ENCODE assay signal across 30 mouse cellular contexts in genomic region chr8:119794689-119795088, GRCm38 (mm10). TPM values are rescaled to one million over a fixed set of nuclear protein-coding genes. Genes with fewer than 3 reads are reported as not detected.
DNase-seq lines count a peak whose midpoint lies in the region; ATAC-seq lines count a peak whose summit lies in the region.
"Had no signal": no experiment of that assay in that cellular context is flagged by ENCODE, and none has a peak within 500 bp of the region (broad histone marks: within the 10 kb centered on the region; RNA-seq: fewer than 3 reads in every experiment).

No protein-coding gene starts in this region.

- DNase-seq in forebrain, embryonic 10.5 days (ENCODE audit: extremely low spot score, low spot score) = no peak
- no peak for DNase-seq in forebrain, embryonic 11.5 days (ENCODE audit: low spot score)
- DNase-seq in midbrain, embryonic 10.5 days (ENCODE audit: low spot score) = no peak
- DNase-seq in embryonic facial prominence, embryonic 10.5 days (ENCODE audit: low spot score) = peak; percentile 67
- no peak for DNase-seq in spleen, adult 18-20 months
- DNase-seq: adrenal gland, adult 2 months; adrenal gland, postnatal 14 days; B cell, adult 2 months; cerebellum, adult 11 months; cerebellum, adult 2 months; cerebellum, adult 9-11 months; cerebellum, postnatal 25 days; gastrocnemius, postnatal 25 days; heart, adult 18-20 months; heart, postnatal 10 days; heart, postnatal 36 days had no signal

- no peaks in the 10 kb centered on the region for H3K36me3 ChIP-seq in forebrain, embryonic 10.5 days (replicated peaks)
- no peaks in the 10 kb centered on the region for H3K36me3 ChIP-seq in forebrain, embryonic 11.5 days (ENCODE audit: control insufficient read depth, insufficient read depth, low read length)
- no peaks in the 10 kb centered on the region for H3K36me3 ChIP-seq in kidney, embryonic 14.5 days (ENCODE audit: control insufficient read depth, insufficient read depth, low read length)
- no peaks in the 10 kb centered on the region for H3K36me3 ChIP-seq in kidney, embryonic 16.5 days (ENCODE audit: insufficient read depth, low read length)
- no peaks in the 10 kb centered on the region for H3K36me3 ChIP-seq in midbrain, embryonic 10.5 days
- no peaks in the 10 kb centered on the region for H3K36me3 ChIP-seq in midbrain, embryonic 13.5 days
- H3K36me3 ChIP-seq in embryonic facial prominence, embryonic 10.5 days (replicated peaks) = no peaks in the 10 kb centered on the region
- H3K36me3 ChIP-seq: forebrain, embryonic 12.5 days; forebrain, embryonic 15.5 days; G1E; heart, embryonic 12.5 days; heart, embryonic 15.5 days; hindbrain, embryonic 13.5 days had no signal

- H3K9ac ChIP-seq in forebrain, embryonic 11.5 days (ENCODE audit: low read length) = no peak overlapping the region
- H3K9ac ChIP-seq in kidney, embryonic 14.5 days (ENCODE audit: low read depth, low read length) = no peak overlapping the region
- H3K9ac ChIP-seq in kidney, embryonic 16.5 days (replicated peaks; ENCODE audit: low read length) = no peak overlapping the region
- no peak overlapping the region for H3K9ac ChIP-seq in midbrain, embryonic 13.5 days (replicated peaks)
- H3K9ac ChIP-seq: forebrain, embryonic 12.5 days; forebrain, embryonic 15.5 days; heart, embryonic 12.5 days; heart, embryonic 15.5 days; hindbrain, embryonic 13.5 days had no signal

- no peak for ATAC-seq in forebrain, embryonic 11.5 days (replicated peaks; ENCODE audit: low FRiP score)
- ATAC-seq in kidney, embryonic 14.5 days (ENCODE audit: low FRiP score, low TSS enrichment) = no peak
- ATAC-seq in kidney, embryonic 16.5 days (ENCODE audit: low FRiP score, low TSS enrichment) = no peak
- ATAC-seq in midbrain, embryonic 13.5 days = no peak
- ATAC-seq: forebrain, embryonic 15.5 days; hindbrain, embryonic 16.5 days; inflammation-experienced regulatory T-cells, adult 6 months; intestine, embryonic 16.5 days; Patski had no signal

- no peaks in the 10 kb centered on the region for H3K9me3 ChIP-seq in forebrain, embryonic 10.5 days
- H3K9me3 ChIP-seq in forebrain, embryonic 11.5 days (ENCODE audit: control insufficient read depth, low read length) = no peaks in the 10 kb centered on the region
- H3K9me3 ChIP-seq in kidney, embryonic 14.5 days (ENCODE audit: control insufficient read depth, low read length) = no peaks in the 10 kb centered on the region
- H3K9me3 ChIP-seq in kidney, embryonic 16.5 days (ENCODE audit: low read length) = no peaks in the 10 kb centered on the region
- no peaks in the 10 kb centered on the region for H3K9me3 ChIP-seq in midbrain, embryonic 10.5 days (replicated peaks)
- H3K9me3 ChIP-seq in midbrain, embryonic 13.5 days = no peaks in the 10 kb centered on the region
- H3K9me3 ChIP-seq in embryonic facial prominence, embryonic 10.5 days = no peaks in the 10 kb centered on the region
- H3K9me3 ChIP-seq: forebrain, embryonic 12.5 days; forebrain, embryonic 15.5 days; G1E; heart, embryonic 12.5 days; heart, embryonic 15.5 days; hindbrain, embryonic 13.5 days had no signal

- peaks cover 75% of the 10 kb centered on the region for H3K4me1 ChIP-seq in forebrain, embryonic 10.5 days
- peaks cover 25% of the 10 kb centered on the region for H3K4me1 ChIP-seq in forebrain, embryonic 11.5 days (replicated peaks; ENCODE audit: control insufficient read depth, insufficient read depth, low read length)
- peaks cover 24% of the 10 kb centered on the region for H3K4me1 ChIP-seq in kidney, embryonic 14.5 days (ENCODE audit: control insufficient read depth, insufficient read depth, low read length)
- H3K4me1 ChIP-seq in kidney, embryonic 16.5 days (ENCODE audit: insufficient read depth, low read length) = peaks cover 33% of the 10 kb centered on the region
- peaks cover 86% of the 10 kb centered on the region for H3K4me1 ChIP-seq in midbrain, embryonic 10.5 days
- H3K4me1 ChIP-seq in midbrain, embryonic 13.5 days (replicated peaks) = peaks cover 44% of the 10 kb centered on the region
- peaks cover 83% of the 10 kb centered on the region for H3K4me1 ChIP-seq in embryonic facial prominence, embryonic 10.5 days

- H3K27ac ChIP-seq in forebrain, embryonic 10.5 days = peak overlapping the region; percentile 8; the same call in 1 of the 2 replicates
- H3K27ac ChIP-seq in forebrain, embryonic 11.5 days (ENCODE audit: low read depth, low read length) = no peak overlapping the region
- peak overlapping the region; percentile 24; the same call in 1 of the 2 replicates for H3K27ac ChIP-seq in kidney, embryonic 14.5 days (ENCODE audit: low read depth, low read length)
- H3K27ac ChIP-seq in kidney, embryonic 16.5 days (ENCODE audit: low read length) = no peak overlapping the region
- H3K27ac ChIP-seq in midbrain, embryonic 10.5 days (replicated peaks) = peak overlapping the region; percentile 50; the same call in 1 of the 2 replicates
- no peak overlapping the region for H3K27ac ChIP-seq in midbrain, embryonic 13.5 days
- peak overlapping the region; percentile 3; the same call in 1 of the 2 replicates for H3K27ac ChIP-seq in embryonic facial prominence, embryonic 10.5 days (replicated peaks)
- H3K27ac ChIP-seq: forebrain, embryonic 12.5 days; forebrain, embryonic 15.5 days; heart, embryonic 15.5 days; hindbrain, embryonic 13.5 days had no signal

- no peak overlapping the region for H3K4me3 ChIP-seq in forebrain, embryonic 10.5 days
- H3K4me3 ChIP-seq in forebrain, embryonic 11.5 days (ENCODE audit: low read depth, low read length) = no peak overlapping the region
- H3K4me3 ChIP-seq in kidney, embryonic 14.5 days (ENCODE audit: low read length) = no peak overlapping the region
- H3K4me3 ChIP-seq in kidney, embryonic 16.5 days (ENCODE audit: low read length) = no peak overlapping the region
- no peak overlapping the region for H3K4me3 ChIP-seq in midbrain, embryonic 10.5 days
- H3K4me3 ChIP-seq in midbrain, embryonic 13.5 days (replicated peaks) = no peak overlapping the region
- H3K4me3 ChIP-seq in embryonic facial prominence, embryonic 10.5 days = no peak overlapping the region
- H3K4me3 ChIP-seq: forebrain, embryonic 12.5 days; forebrain, embryonic 15.5 days; heart, embryonic 12.5 days; heart, embryonic 15.5 days; hindbrain, embryonic 13.5 days had no signal

- H3K27me3 ChIP-seq in forebrain, embryonic 10.5 days (ENCODE audit: poor library complexity, severe bottlenecking) = no peaks in the 10 kb centered on the region
- H3K27me3 ChIP-seq in forebrain, embryonic 11.5 days (ENCODE audit: control insufficient read depth, insufficient read depth, low read length) = no peaks in the 10 kb centered on the region
- no peaks in the 10 kb centered on the region for H3K27me3 ChIP-seq in kidney, embryonic 14.5 days (ENCODE audit: control insufficient read depth, insufficient read depth, low read length)
- H3K27me3 ChIP-seq in kidney, embryonic 16.5 days (ENCODE audit: insufficient read depth, low read length) = no peaks in the 10 kb centered on the region
- 0 out of 2 replicates have a peak, but pooled peaks cover 1% of the 10 kb centered on the region for H3K27me3 ChIP-seq in midbrain, embryonic 10.5 days (ENCODE audit: low read depth, poor library complexity, severe bottlenecking)
- no peaks in the 10 kb centered on the region for H3K27me3 ChIP-seq in midbrain, embryonic 13.5 days
- no peaks in the 10 kb centered on the region for H3K27me3 ChIP-seq in embryonic facial prominence, embryonic 10.5 days (replicated peaks; ENCODE audit: low read depth, poor library complexity, severe bottlenecking)
- H3K27me3 ChIP-seq: CH12.LX; forebrain, embryonic 12.5 days; forebrain, embryonic 15.5 days; heart, embryonic 12.5 days; heart, embryonic 15.5 days; hindbrain, embryonic 13.5 days; Patski had no signal

- WGBS in forebrain, embryonic 10.5 days = 57% methylated on average over 7 of the region's 7 CpGs
- 50% methylated on average over 7 of the region's 7 CpGs for WGBS in forebrain, embryonic 11.5 days
- WGBS in kidney, embryonic 14.5 days = 35% methylated on average over 7 of the region's 7 CpGs
- 30% methylated on average over 7 of the region's 7 CpGs for WGBS in kidney, embryonic 16.5 days
- 51% methylated on average over 7 of the region's 7 CpGs for WGBS in midbrain, embryonic 10.5 days
- 45% methylated on average over 7 of the region's 7 CpGs for WGBS in midbrain, embryonic 13.5 days
- WGBS in embryonic facial prominence, embryonic 10.5 days = 43% methylated on average over 7 of the region's 7 CpGs

- H3K4me2 ChIP-seq in forebrain, embryonic 11.5 days (ENCODE audit: low read depth, low read length, severe bottlenecking) = no peak overlapping the region
- no peak overlapping the region for H3K4me2 ChIP-seq in kidney, embryonic 14.5 days (replicated peaks; ENCODE audit: low read depth, low read length)
- H3K4me2 ChIP-seq in kidney, embryonic 16.5 days (replicated peaks; ENCODE audit: low read depth, low read length) = no peak overlapping the region; the same call in 1 of the 2 replicates
- no peak overlapping the region for H3K4me2 ChIP-seq in midbrain, embryonic 13.5 days (replicated peaks)
- H3K4me2 ChIP-seq: forebrain, embryonic 12.5 days; forebrain, embryonic 15.5 days; heart, embryonic 12.5 days; heart, embryonic 15.5 days; hindbrain, embryonic 13.5 days had no signal

RNA-seq across cellular contexts. Expression of gene Tldc1, which starts 16.5 kb away (rescaled TPM):
- 16.7 and 17.3 TPM in 2 replicates for polyA plus RNA-seq in forebrain, embryonic 10.5 days (2016; fragmentation: Nextera tagmentation; extraction: Ambion mirVana)
- polyA plus RNA-seq in forebrain, embryonic 11.5 days (2014; fragmentation: Nextera tagmentation; extraction: Ambion mirVana) = 12.6 and 13.4 TPM in 2 replicates
- polyA plus RNA-seq in kidney, embryonic 14.5 days (2014; fragmentation: Nextera tagmentation; extraction: Ambion mirVana) = 6.4 and 13.0 TPM in 2 replicates
- polyA plus RNA-seq in kidney, embryonic 16.5 days (2015; fragmentation: Nextera tagmentation; extraction: Ambion mirVana) = 16.5 and 19.7 TPM in 2 replicates
- polyA plus RNA-seq in midbrain, embryonic 10.5 days (2016; fragmentation: Nextera tagmentation; extraction: Ambion mirVana) = 15.4 and 16.4 TPM in 2 replicates
- polyA plus RNA-seq in midbrain, embryonic 13.5 days (2015; fragmentation: Nextera tagmentation; extraction: Ambion mirVana) = 10.9 and 11.0 TPM in 2 replicates
- polyA plus RNA-seq in embryonic facial prominence, embryonic 10.5 days (2016; fragmentation: Nextera tagmentation; extraction: Ambion mirVana) = 12.8 and 14.5 TPM in 2 replicates

RNA-seq across cellular contexts. Expression of gene Cotl1, which starts 45.7 kb away (rescaled TPM):
- 109 and 114 TPM in 2 replicates for polyA plus RNA-seq in forebrain, embryonic 10.5 days (2016; fragmentation: Nextera tagmentation; extraction: Ambion mirVana)
- polyA plus RNA-seq in forebrain, embryonic 11.5 days (2014; fragmentation: Nextera tagmentation; extraction: Ambion mirVana) = 167 and 251 TPM in 2 replicates
- polyA plus RNA-seq in kidney, embryonic 14.5 days (2014; fragmentation: Nextera tagmentation; extraction: Ambion mirVana) = 239 and 329 TPM in 2 replicates
- polyA plus RNA-seq in kidney, embryonic 16.5 days (2015; fragmentation: Nextera tagmentation; extraction: Ambion mirVana) = 130 and 138 TPM in 2 replicates
- 150 and 197 TPM in 2 replicates for polyA plus RNA-seq in midbrain, embryonic 10.5 days (2016; fragmentation: Nextera tagmentation; extraction: Ambion mirVana)
- 79.8 and 105 TPM in 2 replicates for polyA plus RNA-seq in midbrain, embryonic 13.5 days (2015; fragmentation: Nextera tagmentation; extraction: Ambion mirVana)
- 137 and 149 TPM in 2 replicates for polyA plus RNA-seq in embryonic facial prominence, embryonic 10.5 days (2016; fragmentation: Nextera tagmentation; extraction: Ambion mirVana)

Comparison
In these comparisons a context has a peak if more than half of its experiments do, and no peak if none do; other contexts are left out.
1. H3K27ac ChIP-seq: peak in forebrain, embryonic 10.5 days (single experiment), kidney, embryonic 14.5 days (single experiment), midbrain, embryonic 10.5 days (single experiment) and embryonic facial prominence, embryonic 10.5 days (single experiment); none in forebrain, embryonic 11.5 days (single experiment), kidney, embryonic 16.5 days (single experiment) and midbrain, embryonic 13.5 days (single experiment).